Mouse (Mus musculus): Measurements from ENCODE around the gene Slc47a1. TPM values are rescaled to one million over a fixed set of nuclear protein-coding genes. Genes with fewer than 3 reads are reported as not detected.
"Not testable (repeated sequence)": the region's sequence is repeated elsewhere in the genome, so short reads cannot be mapped to it uniquely, and the experiment has no call there.

The Slc47a1 gene
- polyA plus RNA-seq (2014; fragmentation: Nextera tagmentation; extraction: Ambion mirVana), result 0.13 TPM in 1 of 2 replicates, not detected in the other

DNA sequence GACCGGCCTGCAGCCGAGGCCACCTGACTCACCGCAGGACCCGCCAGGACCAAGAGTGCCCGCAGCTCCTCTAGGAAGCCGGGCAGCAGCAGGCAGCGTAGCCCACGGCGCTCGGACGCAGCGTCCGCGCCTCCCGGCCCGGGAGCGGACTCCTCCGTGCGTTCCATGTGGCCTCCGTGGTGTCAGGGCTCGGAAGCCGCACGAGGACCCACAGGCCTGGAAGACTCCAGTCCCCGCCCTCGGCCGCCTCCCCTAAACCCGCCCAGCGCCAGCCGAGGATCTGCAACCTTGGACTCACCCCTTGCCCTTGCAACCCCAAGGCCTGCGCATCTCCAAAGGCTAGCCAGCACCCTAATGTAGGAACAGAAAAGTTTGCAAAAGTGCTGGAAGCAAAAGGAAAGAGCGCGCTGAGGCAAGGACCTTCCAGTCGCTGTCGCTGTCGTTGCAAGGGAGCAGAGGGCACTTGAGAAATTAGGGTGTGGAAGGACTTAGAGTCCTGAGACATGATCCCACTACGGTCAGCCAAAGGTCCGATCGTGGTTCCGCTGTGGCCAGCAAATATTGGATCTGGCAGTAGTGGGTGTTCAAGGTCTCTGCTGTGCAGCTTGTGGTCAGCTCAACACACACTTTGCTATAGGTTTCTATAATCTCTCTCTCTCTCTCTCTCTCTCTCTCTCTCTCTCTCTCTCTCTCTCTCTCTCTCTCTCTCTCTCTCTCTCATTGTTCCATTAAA lies at the start of gene Slc47a1:
Gene Slc47a1, minus strand, starts transcription at position 465 of the 733 bp plus-strand sequence.
- 17% methylated on average over 39 of the region's 39 CpGs for WGBS
- H3K4me3 ChIP-seq (replicated peaks; ENCODE audit: low read length), result peak within 1 kb of the TSS; percentile 8; the same call in 1 of the 2 replicates
- H3K36me3 ChIP-seq (replicated peaks; ENCODE audit: control insufficient read depth, insufficient read depth), result no peaks in the 10 kb centered on the region
- ATAC-seq (ENCODE audit: low FRiP score), result no peak
- H3K27ac ChIP-seq, result no peak within 1 kb of the TSS
- no peak within 1 kb of the TSS for H3K9ac ChIP-seq
- H3K9me3 ChIP-seq (ENCODE audit: control insufficient read depth, low read length), result no peaks in the 10 kb centered on the region
- no peak for DNase-seq (ENCODE audit: low spot score)
- peaks cover 32% of the 10 kb centered on the region for H3K27me3 ChIP-seq (ENCODE audit: control insufficient read depth, insufficient read depth, low read length)
- 0 out of 2 replicates have a peak, but pooled peaks cover 2% of the 10 kb centered on the region for H3K4me1 ChIP-seq (replicated peaks; ENCODE audit: control insufficient read depth, insufficient read depth, low read length)
- H3K4me2 ChIP-seq (replicated peaks), result peak within 1 kb of the TSS; percentile 34

DNA sequence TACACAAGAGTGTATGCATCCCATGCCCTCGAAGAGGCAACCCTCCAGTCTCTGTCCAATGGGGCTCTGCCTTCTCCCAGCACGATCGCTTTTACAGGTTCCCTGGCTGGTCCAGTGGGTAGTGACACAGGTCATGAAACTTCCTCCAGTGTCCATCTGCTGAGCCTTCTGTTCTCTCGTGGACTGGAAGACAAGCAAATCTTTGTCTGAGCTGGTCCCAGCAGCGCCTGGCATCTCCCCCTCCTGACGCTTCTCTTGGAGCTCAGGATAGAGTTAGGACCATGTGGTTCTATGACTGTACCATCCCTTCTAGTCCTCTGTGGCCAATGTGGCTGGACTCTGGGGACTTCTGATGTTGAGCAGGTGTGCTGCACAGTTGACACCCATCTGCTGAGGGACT lies 41.1 kb upstream of the Slc47a1 start:
- no peaks in the 10 kb centered on the region for H3K4me1 ChIP-seq (replicated peaks; ENCODE audit: control insufficient read depth, insufficient read depth, low read length)
- no peaks in the 10 kb centered on the region for H3K36me3 ChIP-seq (replicated peaks; ENCODE audit: control insufficient read depth, insufficient read depth)
- no peak overlapping the region for H3K9ac ChIP-seq
- H3K27ac ChIP-seq, result no peak overlapping the region
- H3K4me3 ChIP-seq (replicated peaks; ENCODE audit: low read length), result no peak overlapping the region
- DNase-seq (ENCODE audit: low spot score) (no peak), ATAC-seq (ENCODE audit: low FRiP score) (no peak)
- WGBS, result 89% methylated on average over 6 of the region's 6 CpGs
- H3K4me2 ChIP-seq (replicated peaks), result no peak overlapping the region
- H3K9me3 ChIP-seq (ENCODE audit: control insufficient read depth, low read length), result no peaks in the 10 kb centered on the region
- H3K27me3 ChIP-seq (ENCODE audit: control insufficient read depth, insufficient read depth, low read length), result no peaks in the 10 kb centered on the region

DNA sequence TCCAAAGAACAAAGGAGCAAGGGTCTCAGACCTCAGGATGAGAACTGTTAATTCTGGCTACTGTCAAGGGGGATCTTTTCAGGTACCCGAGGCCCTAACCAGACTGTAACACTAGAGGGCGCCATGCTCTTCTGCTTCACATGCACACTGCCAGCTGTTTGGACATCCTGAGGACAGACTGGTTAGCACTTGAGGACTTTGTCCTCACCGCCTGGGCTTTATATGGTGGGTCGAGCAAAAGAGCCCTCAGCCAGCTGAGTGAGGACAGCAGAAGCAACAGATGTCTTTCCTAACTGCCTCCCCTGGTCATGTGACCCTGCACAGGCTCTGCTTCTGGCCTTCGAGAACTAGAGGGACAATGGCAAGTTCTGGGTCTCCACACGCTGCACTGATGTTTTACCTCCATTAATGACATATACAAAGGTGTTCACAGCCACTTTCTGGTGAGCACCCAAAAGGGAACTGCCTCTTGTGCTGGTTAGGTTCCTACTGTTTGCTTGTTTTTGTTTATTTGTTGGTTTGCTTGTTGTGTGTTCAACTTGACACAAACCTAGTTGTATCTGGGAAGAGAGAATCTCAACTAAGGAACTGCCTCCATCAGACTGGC lies 39.9 kb upstream of the Slc47a1 start:
- Histone ChIP-seq H3K4me3 (replicated peaks; ENCODE audit: low read length) (no peak overlapping the region), H3K27ac (no peak overlapping the region), H3K4me1 (replicated peaks; ENCODE audit: control insufficient read depth, insufficient read depth, low read length) (no peaks in the 10 kb centered on the region), H3K9ac (no peak overlapping the region), H3K27me3 (ENCODE audit: control insufficient read depth, insufficient read depth, low read length) (no peaks in the 10 kb centered on the region), H3K9me3 (ENCODE audit: control insufficient read depth, low read length) (no peaks in the 10 kb centered on the region), H3K36me3 (replicated peaks; ENCODE audit: control insufficient read depth, insufficient read depth) (no peaks in the 10 kb centered on the region), H3K4me2 (replicated peaks) (no peak overlapping the region)
- DNase-seq (ENCODE audit: low spot score) (peak; percentile 87), ATAC-seq (ENCODE audit: low FRiP score) (peak; percentile 55; the same call in 1 of the 2 replicates)
- 25% methylated on average over 6 of the region's 6 CpGs for WGBS

DNA sequence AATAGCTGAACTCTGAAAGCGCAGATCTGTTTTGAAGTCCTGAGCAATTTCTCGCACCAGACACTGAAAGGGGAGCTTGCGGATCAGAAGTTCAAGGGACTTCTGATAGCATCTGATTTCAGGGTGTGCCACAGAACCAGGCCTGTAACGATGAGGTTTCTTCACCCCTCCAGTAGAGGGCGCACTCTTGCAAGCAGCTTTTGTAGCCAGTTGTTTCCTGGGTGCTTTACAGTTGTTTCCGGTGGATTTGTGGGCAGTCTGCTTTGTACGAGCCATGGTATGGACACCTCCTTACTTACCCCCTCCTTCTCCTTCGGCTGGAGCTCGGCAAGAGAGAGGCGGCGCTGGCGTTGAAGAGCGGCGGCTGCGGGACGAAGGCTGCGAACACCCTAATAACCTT lies 38.4 kb upstream of the Slc47a1 start:
- H3K9me3 ChIP-seq (ENCODE audit: control insufficient read depth, low read length); H3K36me3 ChIP-seq (replicated peaks; ENCODE audit: control insufficient read depth, insufficient read depth); H3K4me2 ChIP-seq (replicated peaks); H3K4me1 ChIP-seq (replicated peaks; ENCODE audit: control insufficient read depth, insufficient read depth, low read length); H3K27me3 ChIP-seq (ENCODE audit: control insufficient read depth, insufficient read depth, low read length); H3K4me3 ChIP-seq (replicated peaks; ENCODE audit: low read length); ATAC-seq (ENCODE audit: low FRiP score); DNase-seq (ENCODE audit: low spot score); H3K27ac ChIP-seq; H3K9ac ChIP-seq: not testable (repeated sequence)
- WGBS, result 86% methylated on average over 17 of the region's 17 CpGs

DNA sequence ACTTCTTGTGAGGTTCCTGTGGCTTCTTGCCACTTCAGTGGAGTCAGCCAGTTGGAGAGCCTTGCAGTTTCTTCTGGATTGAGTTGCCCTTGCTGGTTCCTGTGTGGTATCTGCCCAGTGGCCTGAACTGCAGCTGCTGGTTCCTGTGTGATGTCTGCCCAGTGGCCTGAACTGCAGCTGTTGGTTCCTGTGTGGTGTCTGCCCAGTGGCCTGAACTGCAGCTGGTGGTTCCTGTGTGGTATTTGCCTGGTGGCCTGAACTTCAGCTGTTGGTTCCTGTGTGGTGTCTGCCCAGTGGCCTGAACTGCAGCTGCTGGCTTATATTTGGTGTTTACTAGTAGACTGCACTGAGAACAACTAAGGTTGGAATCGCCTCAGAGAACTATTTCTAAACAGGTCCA lies 37.3 kb upstream of the Slc47a1 start:
- no peaks in the 10 kb centered on the region for H3K9me3 ChIP-seq (ENCODE audit: control insufficient read depth, low read length)

DNA sequence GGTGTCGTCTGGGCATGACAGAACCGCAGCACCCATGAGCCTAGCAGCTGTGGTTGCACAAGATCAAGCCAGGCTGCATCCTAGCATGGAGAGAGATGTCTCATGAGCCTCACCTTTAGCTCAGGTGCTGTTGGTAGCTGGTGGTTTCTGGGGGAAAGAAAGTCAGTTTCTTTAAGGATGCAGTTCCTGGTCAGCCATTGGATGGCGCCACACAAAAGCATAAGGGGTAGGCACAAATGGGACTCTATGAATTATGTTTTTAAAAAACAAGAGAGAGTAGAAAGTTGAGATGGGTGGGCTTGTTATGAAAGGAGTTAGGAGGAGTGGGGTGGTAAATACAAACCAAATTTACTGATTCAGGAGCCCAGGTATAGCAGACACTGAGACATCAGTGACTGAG lies 36.4 kb upstream of the Slc47a1 start:
- ATAC-seq (ENCODE audit: low FRiP score) (no peak), DNase-seq (ENCODE audit: low spot score) (no peak)
- H3K9ac ChIP-seq, result no peak overlapping the region
- no peak overlapping the region for H3K4me3 ChIP-seq (replicated peaks; ENCODE audit: low read length)
- no peaks in the 10 kb centered on the region for H3K9me3 ChIP-seq (ENCODE audit: control insufficient read depth, low read length)
- 91% methylated on average over 3 of the region's 3 CpGs for WGBS
- no peaks in the 10 kb centered on the region for H3K27me3 ChIP-seq (ENCODE audit: control insufficient read depth, insufficient read depth, low read length)
- no peak overlapping the region for H3K27ac ChIP-seq
- no peak overlapping the region for H3K4me2 ChIP-seq (replicated peaks)
- no peaks in the 10 kb centered on the region for H3K36me3 ChIP-seq (replicated peaks; ENCODE audit: control insufficient read depth, insufficient read depth)
- H3K4me1 ChIP-seq (replicated peaks; ENCODE audit: control insufficient read depth, insufficient read depth, low read length), result no peaks in the 10 kb centered on the region

More for the DNA sequence above, 37.3 kb upstream of the Slc47a1 start:
- Histone ChIP-seq H3K27ac (no peak overlapping the region), H3K36me3 (replicated peaks; ENCODE audit: control insufficient read depth, insufficient read depth) (no peaks in the 10 kb centered on the region), H3K27me3 (ENCODE audit: control insufficient read depth, insufficient read depth, low read length) (no peaks in the 10 kb centered on the region), H3K4me1 (replicated peaks; ENCODE audit: control insufficient read depth, insufficient read depth, low read length) (no peaks in the 10 kb centered on the region), H3K9ac (no peak overlapping the region), H3K4me3 (replicated peaks; ENCODE audit: low read length) (no peak overlapping the region), H3K4me2 (replicated peaks) (no peak overlapping the region)
- no peak for DNase-seq (ENCODE audit: low spot score)
- WGBS, result 92% methylated on average over 1 of the region's 1 CpGs
- no peak for ATAC-seq (ENCODE audit: low FRiP score)

DNA sequence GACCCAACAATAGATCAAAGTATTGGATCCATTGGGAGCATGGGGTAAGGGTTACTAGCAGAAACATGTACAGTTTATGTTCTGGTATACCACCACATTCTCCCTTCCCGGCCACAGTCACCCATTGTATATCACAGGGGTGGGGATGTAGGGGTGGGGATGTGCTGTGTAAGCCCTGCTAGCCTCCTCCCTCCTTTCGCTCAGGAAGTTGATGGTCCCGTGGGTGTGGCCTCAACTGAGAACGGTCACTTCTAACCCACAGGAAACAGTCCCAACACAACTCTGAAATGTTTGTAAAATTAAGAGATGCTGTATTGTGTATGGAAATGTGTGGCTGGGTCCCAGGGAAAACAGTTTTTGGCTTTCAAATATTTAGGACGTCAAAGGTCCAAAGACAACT lies 35.3 kb upstream of the Slc47a1 start:
- Histone ChIP-seq H3K27ac (no peak overlapping the region), H3K4me1 (replicated peaks; ENCODE audit: control insufficient read depth, insufficient read depth, low read length) (no peaks in the 10 kb centered on the region), H3K36me3 (replicated peaks; ENCODE audit: control insufficient read depth, insufficient read depth) (no peaks in the 10 kb centered on the region), H3K9ac (no peak overlapping the region), H3K27me3 (ENCODE audit: control insufficient read depth, insufficient read depth, low read length) (no peaks in the 10 kb centered on the region), H3K4me3 (replicated peaks; ENCODE audit: low read length) (no peak overlapping the region), H3K9me3 (ENCODE audit: control insufficient read depth, low read length) (no peaks in the 10 kb centered on the region), H3K4me2 (replicated peaks) (no peak overlapping the region)
- WGBS, result 84% methylated on average over 5 of the region's 5 CpGs
- no peak for ATAC-seq (ENCODE audit: low FRiP score)
- DNase-seq (ENCODE audit: low spot score), result no peak

DNA sequence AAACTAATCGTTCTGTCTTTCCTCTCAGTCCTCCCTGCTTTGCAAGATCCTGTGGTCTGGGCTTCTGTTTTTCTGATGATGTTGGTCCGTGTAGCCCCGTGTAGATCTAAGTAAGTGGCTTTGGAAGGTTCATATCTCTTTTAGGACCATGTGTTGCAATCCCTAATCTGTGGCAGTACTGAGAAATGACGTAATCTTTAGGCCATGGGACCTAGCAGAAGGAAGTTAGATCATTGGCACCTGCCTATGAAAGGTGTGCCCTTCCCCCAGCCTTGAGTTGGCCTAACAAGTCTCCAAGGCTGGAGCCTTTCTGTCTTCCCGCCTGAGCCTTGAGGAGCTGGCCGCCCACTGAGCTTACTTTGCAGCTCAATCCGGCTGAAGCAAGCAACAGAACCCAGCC lies 33.7 kb upstream of the Slc47a1 start:
- ATAC-seq (ENCODE audit: low FRiP score) (no peak), DNase-seq (ENCODE audit: low spot score) (no peak)
- 49% methylated on average over 7 of the region's 7 CpGs for WGBS
- H3K27ac ChIP-seq, result no peak overlapping the region
- H3K4me1 ChIP-seq (replicated peaks; ENCODE audit: control insufficient read depth, insufficient read depth, low read length), result no peaks in the 10 kb centered on the region
- H3K4me3 ChIP-seq (replicated peaks; ENCODE audit: low read length), result no peak overlapping the region
- no peak overlapping the region for H3K9ac ChIP-seq
- H3K27me3 ChIP-seq (ENCODE audit: control insufficient read depth, insufficient read depth, low read length), result no peaks in the 10 kb centered on the region
- H3K36me3 ChIP-seq (replicated peaks; ENCODE audit: control insufficient read depth, insufficient read depth), result no peaks in the 10 kb centered on the region
- no peaks in the 10 kb centered on the region for H3K9me3 ChIP-seq (ENCODE audit: control insufficient read depth, low read length)
- no peak overlapping the region for H3K4me2 ChIP-seq (replicated peaks)

DNA sequence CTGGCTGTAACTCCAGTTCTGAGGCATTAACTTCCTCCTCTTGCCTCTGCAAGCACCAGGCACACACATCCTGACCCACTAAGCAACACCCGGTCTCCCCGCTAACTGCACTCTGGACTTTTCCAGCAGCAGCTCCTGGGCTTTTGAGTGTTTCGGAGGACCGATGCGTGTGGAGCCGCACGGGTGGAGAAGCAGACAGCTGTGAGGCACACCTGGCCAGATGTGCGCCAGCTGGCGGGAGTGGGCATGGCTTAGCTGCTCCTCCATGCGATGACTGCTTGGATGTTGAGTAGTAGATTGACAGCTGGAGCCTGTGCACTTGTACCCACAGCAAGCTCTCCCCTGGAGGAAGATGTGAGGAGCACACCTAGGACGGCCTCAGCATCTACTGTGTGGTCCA lies 33.1 kb upstream of the Slc47a1 start:
- no peak overlapping the region; the same call in 1 of the 2 replicates for H3K9ac ChIP-seq
- DNase-seq (ENCODE audit: low spot score) (no peak), ATAC-seq (ENCODE audit: low FRiP score) (no peak)
- no peak overlapping the region for H3K4me3 ChIP-seq (replicated peaks; ENCODE audit: low read length)
- WGBS, result 91% methylated on average over 11 of the region's 11 CpGs
- no peaks in the 10 kb centered on the region for H3K9me3 ChIP-seq (ENCODE audit: control insufficient read depth, low read length)
- no peaks in the 10 kb centered on the region for H3K27me3 ChIP-seq (ENCODE audit: control insufficient read depth, insufficient read depth, low read length)
- no peaks in the 10 kb centered on the region for H3K36me3 ChIP-seq (replicated peaks; ENCODE audit: control insufficient read depth, insufficient read depth)
- no peak overlapping the region for H3K4me2 ChIP-seq (replicated peaks)
- no peak overlapping the region for H3K27ac ChIP-seq
- H3K4me1 ChIP-seq (replicated peaks; ENCODE audit: control insufficient read depth, insufficient read depth, low read length), result no peaks in the 10 kb centered on the region

Data from hindbrain, embryonic 14.5 days (tissue).